In the genomic region with DNA sequence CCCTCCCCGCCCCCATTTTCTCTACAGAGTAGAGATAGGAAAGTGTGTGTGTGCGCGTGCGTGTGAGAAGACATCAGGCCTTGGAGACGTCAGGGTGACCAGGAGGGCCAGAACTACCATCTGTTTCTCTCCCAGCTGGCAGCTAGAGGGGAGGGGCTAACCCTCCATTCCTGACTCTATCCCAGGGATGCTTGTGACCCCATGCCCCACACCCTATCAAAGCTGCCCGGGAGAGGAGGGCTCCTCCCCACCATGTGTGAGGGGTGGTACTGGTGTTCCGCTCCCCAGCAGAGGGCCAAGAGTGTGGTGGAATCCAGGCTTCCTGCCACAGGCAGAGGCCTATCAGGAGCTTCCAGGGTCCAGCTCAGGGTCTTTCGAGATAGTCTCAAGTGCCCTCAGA, we compare ENCODE assay signal across 12 mouse cellular contexts. TPM values are rescaled to one million over a fixed set of nuclear protein-coding genes. Genes with fewer than 3 reads are reported as not detected.
A peak's percentile ranks its signal among the peaks of the same experiment; 100 is the strongest.
DNase-seq lines count a peak whose midpoint lies in the region; ATAC-seq lines count a peak whose summit lies in the region.
"Had no signal": no experiment of that assay in that cellular context is flagged by ENCODE, and none has a peak within 500 bp of the region (broad histone marks: within the 10 kb centered on the region; RNA-seq: fewer than 3 reads in every experiment).

No protein-coding gene starts in this region.

- ATAC-seq in neural tube, embryonic 14.5 days (ENCODE audit: low read depth), result peak; percentile 45; the same call in 1 of the 2 replicates
- no peak for ATAC-seq in monocyte, adult 5-6 weeks (replicated peaks; ENCODE audit: insufficient number of reproducible peaks, low FRiP score, low TSS enrichment, poor library complexity, severe bottlenecking)

- peaks cover 79% of the 10 kb centered on the region for H3K4me1 ChIP-seq in hindbrain, embryonic 10.5 days (replicated peaks)
- no peaks in the 10 kb centered on the region for H3K4me1 ChIP-seq in neural tube, embryonic 14.5 days (ENCODE audit: control insufficient read depth, insufficient read depth, low read length)

- H3K9ac ChIP-seq in neural tube, embryonic 14.5 days (replicated peaks; ENCODE audit: low read depth, low read length), result no peak overlapping the region

- H3K4me3 ChIP-seq in hindbrain, embryonic 10.5 days, result peak overlapping the region; percentile 29; the same call in 1 of the 2 replicates
- no peak overlapping the region for H3K4me3 ChIP-seq in neural tube, embryonic 14.5 days (ENCODE audit: low read depth, low read length)
- H3K4me3 ChIP-seq: heart, adult 2 months had no signal

- 48% methylated on average over 8 of the region's 8 CpGs for WGBS in hindbrain, embryonic 10.5 days
- WGBS in neural tube, embryonic 14.5 days, result 45% methylated on average over 8 of the region's 8 CpGs

- no peak overlapping the region; the same call in 1 of the 2 replicates for H3K4me2 ChIP-seq in neural tube, embryonic 14.5 days (ENCODE audit: low read depth, low read length)

- peak overlapping the region; percentile 81 for H3K27ac ChIP-seq in hindbrain, embryonic 10.5 days
- peak overlapping the region; percentile 24; the same call in 1 of the 2 replicates for H3K27ac ChIP-seq in neural tube, embryonic 14.5 days (ENCODE audit: low read depth, low read length)
- H3K27ac ChIP-seq: heart, adult 2 months had no signal

- peak; percentile 77 for DNase-seq in layer of hippocampus, adult 9-11 months
- DNase-seq in layer of hippocampus, postnatal 10 days (ENCODE audit: low spot score in 2 of 2), result no peak
- DNase-seq in embryo, embryonic 9.5 days (ENCODE audit: extremely low spot score), result peak; percentile 52
- peak; percentile 52 for DNase-seq in hindbrain, embryonic 10.5 days (ENCODE audit: low spot score)
- DNase-seq in adrenal gland, postnatal 36 days, result no peak
- DNase-seq: heart, adult 2 months; kidney, postnatal 10 days; lung, postnatal 14 days; thymus, postnatal 36 days had no signal

- no peaks in the 10 kb centered on the region for H3K9me3 ChIP-seq in hindbrain, embryonic 10.5 days
- no peaks in the 10 kb centered on the region for H3K9me3 ChIP-seq in neural tube, embryonic 14.5 days (ENCODE audit: control insufficient read depth, low read length)

- H3K36me3 ChIP-seq in hindbrain, embryonic 10.5 days, result no peaks in the 10 kb centered on the region
- H3K36me3 ChIP-seq in neural tube, embryonic 14.5 days (ENCODE audit: control insufficient read depth, insufficient read depth, low read length), result no peaks in the 10 kb centered on the region

- peaks cover 67% of the 10 kb centered on the region for H3K27me3 ChIP-seq in hindbrain, embryonic 10.5 days (ENCODE audit: insufficient read depth, poor library complexity, severe bottlenecking)
- peaks cover 30% of the 10 kb centered on the region for H3K27me3 ChIP-seq in neural tube, embryonic 14.5 days (ENCODE audit: control insufficient read depth, insufficient read depth, low read length)

RNA-seq across cellular contexts. Expression of a gene that starts 1.7 kb away (rescaled TPM):
- total RNA-seq in layer of hippocampus, postnatal 10 days (2021), result 10 to 100 TPM; 35.7 to 38.0 TPM
- 9.2 and 28.1 TPM in 2 replicates for polyA plus RNA-seq in hindbrain, embryonic 10.5 days (2016; fragmentation: Nextera tagmentation; extraction: Ambion mirVana)
- polyA plus RNA-seq in neural tube, embryonic 14.5 days (2014; fragmentation: Nextera tagmentation; extraction: Ambion mirVana), result 7.7 and 14.5 TPM in 2 replicates
- total RNA-seq in adrenal gland, postnatal 36 days (2021), result 1 to 10 TPM; 1.3 to 1.8 TPM
- not detected in 3 replicates for total RNA-seq in monocyte, adult 5-6 weeks (2017)
- total RNA-seq: liver, adult 2 months had no signal
- polyA plus RNA-seq: liver, adult 2 months had no signal

RNA-seq across cellular contexts. Expression of a gene that starts 25.7 kb away (rescaled TPM):
- 10 to 100 TPM; 14.7 to 15.4 TPM for total RNA-seq in layer of hippocampus, postnatal 10 days (2021)
- polyA plus RNA-seq in hindbrain, embryonic 10.5 days (2016; fragmentation: Nextera tagmentation; extraction: Ambion mirVana), result 9.8 and 16.1 TPM in 2 replicates
- polyA plus RNA-seq in neural tube, embryonic 14.5 days (2014; fragmentation: Nextera tagmentation; extraction: Ambion mirVana), result 13.3 and 18.0 TPM in 2 replicates
- total RNA-seq in adrenal gland, postnatal 36 days (2021), result 1 to 10 TPM; 5.5 to 7.3 TPM
- not detected in 3 replicates for total RNA-seq in monocyte, adult 5-6 weeks (2017)

RNA-seq across cellular contexts. Expression of a gene that starts 25.9 kb away (rescaled TPM):
- total RNA-seq in layer of hippocampus, postnatal 10 days (2021), result 100 to 1,000 TPM; 120 to 138 TPM
- polyA plus RNA-seq in hindbrain, embryonic 10.5 days (2016; fragmentation: Nextera tagmentation; extraction: Ambion mirVana), result 383 and 404 TPM in 2 replicates
- 276 and 304 TPM in 2 replicates for polyA plus RNA-seq in neural tube, embryonic 14.5 days (2014; fragmentation: Nextera tagmentation; extraction: Ambion mirVana)
- 100 to 1,000 TPM; 137 to 143 TPM for total RNA-seq in adrenal gland, postnatal 36 days (2021)
- total RNA-seq in monocyte, adult 5-6 weeks (2017), result 26.5 to 98.4 TPM (median 53.0 TPM) in 3 replicates

RNA-seq across cellular contexts. Expression of a gene that starts 58.0 kb away (rescaled TPM):
- total RNA-seq in layer of hippocampus, postnatal 10 days (2021), result 10 to 100 TPM; 30.4 to 33.0 TPM
- 7.0 and 8.8 TPM in 2 replicates for polyA plus RNA-seq in hindbrain, embryonic 10.5 days (2016; fragmentation: Nextera tagmentation; extraction: Ambion mirVana)
- 12.6 and 13.1 TPM in 2 replicates for polyA plus RNA-seq in neural tube, embryonic 14.5 days (2014; fragmentation: Nextera tagmentation; extraction: Ambion mirVana)
- total RNA-seq in adrenal gland, postnatal 36 days (2021), result 10 to 100 TPM; 41.3 to 51.4 TPM
- 12.9 to 26.3 TPM (median 16.2 TPM) in 3 replicates for total RNA-seq in monocyte, adult 5-6 weeks (2017)

Comparison
In these comparisons a context has a peak if more than half of its experiments do, and no peak if none do; other contexts are left out.
1. DNase-seq: peak in layer of hippocampus, adult 9-11 months (single experiment), embryo, embryonic 9.5 days (single experiment) and hindbrain, embryonic 10.5 days (single experiment); none in layer of hippocampus, postnatal 10 days (0 of 2) and adrenal gland, postnatal 36 days (0 of 2).
2. RNA of a gene that starts 1.7 kb away (total RNA-seq): 35.7 to 38.0 TPM in layer of hippocampus, postnatal 10 days; 1.3 to 1.8 TPM in adrenal gland, postnatal 36 days and not detected in monocyte, adult 5-6 weeks; every median in the first group is over 10 times any median in the second.